Mouse (Mus musculus) heart, adult 10 weeks (tissue): ENCODE data around the gene Psmb3. TPM values are rescaled to one million over a fixed set of nuclear protein-coding genes. Genes with fewer than 3 reads are reported as not detected.

Source experiments
- polyA plus RNA-seq: library from polyadenylated mRNA; stranded (reverse); fragments of 350-450 nt; fragmentation: Illumina TruSeq; extraction: RNeasy Lipid Tissue Mini Kit (QIAGEN cat#74804); gene quantifications from one replicate; pipeline ENCODE4 v1.2.3, GENCODE M21; 2014; ENCODE audit warnings: low read depth, low replicate concordance

The Psmb3 gene
- polyA plus RNA-seq: 199 TPM

GRCm38 (mm10) chr11:97703039-97703826, at the start of gene Psmb3:
TSS of gene Psmb3 (plus strand) at chr11:97703399.

GRCm38 (mm10) chr11:97662893-97663527, 40.2 kb upstream of the Psmb3 start, which contains the start of gene Mllt6:
TSS of gene Mllt6 (plus strand) at chr11:97663414.

DNA sequence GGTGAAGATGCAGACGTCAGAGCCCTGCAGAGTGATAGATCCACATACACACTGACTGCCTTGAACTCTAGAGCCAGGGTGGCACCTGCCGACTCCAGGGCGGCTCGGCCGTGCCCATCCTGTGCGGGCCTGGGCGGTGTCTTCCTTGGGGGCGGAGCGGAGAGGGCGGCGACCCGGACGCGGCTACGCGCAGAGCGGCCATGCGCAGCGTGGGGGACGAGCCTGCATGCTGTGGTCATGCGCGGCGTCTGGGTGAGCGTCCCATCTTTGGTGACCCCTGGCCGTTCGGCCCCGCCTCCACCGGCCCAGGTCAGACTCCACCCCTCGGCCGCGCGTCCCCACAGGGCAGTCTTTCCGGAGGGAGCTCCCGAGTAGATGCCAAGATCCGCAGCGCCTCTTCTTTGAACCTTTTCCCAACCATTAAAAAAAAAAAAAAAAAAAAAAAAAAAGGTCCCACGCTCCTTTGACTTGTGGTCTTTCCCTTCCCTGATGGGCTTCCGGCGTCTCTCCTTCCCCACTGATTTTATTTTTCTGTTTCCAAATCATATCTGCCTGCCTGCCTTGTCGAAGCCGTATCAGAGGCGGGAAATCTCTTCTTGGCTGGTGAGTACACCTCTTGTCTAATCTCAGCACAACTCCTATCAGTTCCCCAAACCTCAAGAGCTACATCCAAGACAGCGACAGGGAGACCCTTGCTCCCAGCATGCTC, 17.4 kb upstream of the Psmb3 start, which contains the start of gene Cisd3:
Cisd3 (plus strand) TSS at position 214 of the 709 bp plus-strand sequence.

GRCm38 (mm10) chr11:97700003-97700745, 3.0 kb upstream of the Psmb3 start, which contains the start of gene Pcgf2:
TSS of gene Pcgf2 (minus strand) at chr11:97700497.

DNA sequence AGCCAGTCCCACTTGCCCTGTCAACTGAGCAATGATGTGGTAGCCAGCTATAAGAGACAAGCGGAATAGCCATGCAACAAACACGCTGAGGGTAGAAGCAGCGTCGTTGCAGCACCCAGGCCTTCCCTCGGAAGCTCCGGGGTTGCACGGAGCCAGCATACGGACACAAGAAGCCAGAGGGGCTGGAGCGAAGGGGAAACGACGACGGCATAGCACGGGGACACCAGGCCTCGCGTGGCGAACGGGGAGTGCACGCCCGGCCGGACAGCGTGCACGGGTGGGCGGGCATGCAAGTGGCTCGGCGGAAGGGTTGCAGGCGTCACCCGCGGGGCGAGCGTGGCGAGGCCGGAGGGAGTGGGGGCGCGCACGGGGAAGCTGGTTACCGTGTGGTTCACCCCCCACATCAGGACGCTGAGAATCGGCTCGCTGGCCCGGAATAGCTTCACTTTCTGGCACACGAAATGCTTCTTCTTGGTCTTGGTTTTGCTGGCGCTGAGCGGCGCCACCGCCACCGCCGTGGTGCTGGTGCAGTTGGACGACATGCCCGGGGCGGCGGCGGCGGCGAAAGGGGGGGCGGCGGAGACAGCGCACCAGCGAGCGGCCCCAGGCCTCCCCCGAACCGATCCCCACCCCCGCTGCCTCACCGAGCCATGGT, 41.0 kb downstream of the Psmb3 start, which contains the start of gene Pip4k2b:
Pip4k2b (minus strand) TSS at position 642 of the 655 bp plus-strand sequence.

Other genes starting within 250 kb of the Psmb3 start
- not detected for gene 4933428G20Rik, start 203.1 kb upstream of the Psmb3 start, polyA plus RNA-seq
- 0.26 TPM for gene Srcin1, start 127.2 kb upstream of the Psmb3 start, polyA plus RNA-seq
- 0.63 TPM for gene Epop, start 73.7 kb upstream of the Psmb3 start, polyA plus RNA-seq
- 47.4 TPM for gene Mllt6, start 40.0 kb upstream of the Psmb3 start, polyA plus RNA-seq
- 97.2 TPM for gene Cisd3, start 17.6 kb upstream of the Psmb3 start, polyA plus RNA-seq
- gene Pcgf2, start 2.9 kb upstream of the Psmb3 start, polyA plus RNA-seq: 6.2 TPM
- 19.2 TPM for gene Pip4k2b, start 41.3 kb downstream of the Psmb3 start, polyA plus RNA-seq
- gene Cwc25, start 63.2 kb downstream of the Psmb3 start, polyA plus RNA-seq: 6.9 TPM
- gene 1700001P01Rik, start 72.5 kb downstream of the Psmb3 start, polyA plus RNA-seq: not detected
- gene Rpl23, start 79.0 kb downstream of the Psmb3 start, polyA plus RNA-seq: 536 TPM
- 27.6 TPM for gene Lasp1, start 95.6 kb downstream of the Psmb3 start, polyA plus RNA-seq
- 1.1 TPM for gene B230217C12Rik, start 137.4 kb downstream of the Psmb3 start, polyA plus RNA-seq
- 1.3 TPM for gene Fbxo47, start 180.8 kb downstream of the Psmb3 start, polyA plus RNA-seq